Mouse (Mus musculus) CD4-positive helper T cell, adult 2 months (primary cell): ENCODE results near the gene Dusp6.

Experiments
- DNase-seq: peaks from one replicate; pipeline ENCODE4 v3.0.0-alpha.2; 2012; ENCODE audit warnings: low read depth, missing footprints, low spot score

The Dusp6 gene

DNA sequence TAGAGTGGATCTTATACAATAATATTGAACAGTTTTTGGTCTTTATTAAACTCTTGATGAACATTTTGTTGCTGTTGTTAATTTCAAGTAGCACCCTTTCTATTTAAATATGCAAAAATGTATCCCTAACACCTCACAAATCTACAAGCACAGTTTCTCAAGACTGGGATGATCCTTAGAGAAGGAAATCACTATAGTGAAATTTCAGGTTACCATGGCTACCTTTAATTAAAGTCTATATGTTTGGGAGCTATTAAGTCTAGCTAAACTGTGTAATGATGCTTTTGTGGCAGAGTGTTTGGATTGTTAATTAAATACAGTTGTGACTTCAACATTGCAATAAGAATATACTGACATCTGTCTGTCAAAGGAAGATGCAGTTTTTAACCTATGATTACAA is 54.0 kb downstream of the Dusp6 start:
- no peak for DNase-seq
